Mouse (Mus musculus) liver, postnatal 0 days (tissue): ENCODE data around the gene Gm9918.

ENCODE experiments used
- CTCF ChIP-seq: sonication (generic); IDR thresholded peaks from 2 replicates; pipeline ENCODE4 v1.5.1; 2016; ENCODE audit warnings: antibody characterized with exemption, low read depth
- EP300 ChIP-seq: IDR thresholded peaks from 2 replicates; pipeline ENCODE4 v1.6.1; 2016; ENCODE audit warnings: antibody characterized with exemption, low read depth, mild to moderate bottlenecking

DNA sequence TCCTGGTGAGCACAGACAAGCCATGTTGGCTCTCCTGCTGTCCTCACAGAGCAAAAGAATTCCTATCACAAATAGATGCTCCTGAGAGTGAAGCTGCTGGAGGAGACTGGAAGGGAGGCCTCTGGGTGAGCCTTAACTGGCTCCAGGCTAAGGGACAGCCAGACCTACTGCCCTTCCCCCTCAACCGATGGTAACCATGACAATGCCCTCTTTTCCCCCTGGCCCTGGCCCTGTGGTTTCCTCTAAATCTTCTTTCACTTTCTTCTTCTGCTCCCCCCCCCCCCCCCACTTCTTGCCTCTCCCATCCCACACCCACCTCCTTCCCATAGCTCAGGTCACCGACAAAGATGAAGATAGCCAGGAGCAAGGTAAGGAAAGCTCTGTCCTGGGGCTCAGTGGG is 36.5 kb upstream of the Gm9918 start:
- TF ChIP-seq CTCF (no peak), EP300 (no peak)
